Comparison of ENCODE assay signal across 17 mouse cellular contexts in genomic region chr8:78021473-78021872, GRCm38 (mm10).
DNase-seq lines count a peak whose midpoint lies in the region; ATAC-seq lines count a peak whose summit lies in the region.
"Had no signal": no experiment of that assay in that cellular context is flagged by ENCODE, and none has a peak within 500 bp of the region (broad histone marks: within the 10 kb centered on the region; RNA-seq: fewer than 3 reads in every experiment).

No protein-coding gene starts in this region.

- H3K9ac ChIP-seq in heart, embryonic 12.5 days: no peak overlapping the region
- H3K9ac ChIP-seq in lung, embryonic 15.5 days: no peak overlapping the region
- H3K9ac ChIP-seq in heart, embryonic 16.5 days (ENCODE audit: low read length): no peak overlapping the region
- H3K9ac ChIP-seq: limb, embryonic 15.5 days; midbrain, embryonic 12.5 days had no signal

- H3K4me3 ChIP-seq in heart, embryonic 12.5 days: no peak overlapping the region
- H3K4me3 ChIP-seq in lung, embryonic 15.5 days: no peak overlapping the region
- no peak overlapping the region for H3K4me3 ChIP-seq in heart, embryonic 16.5 days (ENCODE audit: low read length)
- H3K4me3 ChIP-seq: limb, embryonic 15.5 days; midbrain, embryonic 12.5 days had no signal

- no peak overlapping the region for H3K4me2 ChIP-seq in heart, embryonic 12.5 days
- H3K4me2 ChIP-seq in lung, embryonic 15.5 days: no peak overlapping the region
- no peak overlapping the region for H3K4me2 ChIP-seq in heart, embryonic 16.5 days (ENCODE audit: low read depth, low read length)
- H3K4me2 ChIP-seq: limb, embryonic 15.5 days; midbrain, embryonic 12.5 days had no signal

- peak overlapping the region; percentile 38; the same call in 1 of the 2 replicates for H3K27ac ChIP-seq in heart, embryonic 12.5 days (ENCODE audit: poor library complexity, severe bottlenecking)
- H3K27ac ChIP-seq in lung, embryonic 15.5 days: peak overlapping the region; percentile 74
- H3K27ac ChIP-seq in heart, embryonic 16.5 days (ENCODE audit: low read length): peak overlapping the region; percentile 79
- H3K27ac ChIP-seq: limb, embryonic 15.5 days; midbrain, embryonic 12.5 days had no signal

- peaks cover 22% of the 10 kb centered on the region for H3K4me1 ChIP-seq in heart, embryonic 12.5 days (replicated peaks)
- H3K4me1 ChIP-seq in lung, embryonic 15.5 days: peaks cover 36% of the 10 kb centered on the region
- H3K4me1 ChIP-seq in heart, embryonic 16.5 days (ENCODE audit: control insufficient read depth, insufficient read depth, low read length): peaks cover 40% of the 10 kb centered on the region

- H3K9me3 ChIP-seq in heart, embryonic 12.5 days (replicated peaks): no peaks in the 10 kb centered on the region
- H3K9me3 ChIP-seq in lung, embryonic 15.5 days: no peaks in the 10 kb centered on the region
- H3K9me3 ChIP-seq in heart, embryonic 16.5 days (replicated peaks; ENCODE audit: control insufficient read depth, low read length): no peaks in the 10 kb centered on the region
- H3K9me3 ChIP-seq: limb, embryonic 15.5 days; midbrain, embryonic 12.5 days had no signal

- H3K36me3 ChIP-seq in heart, embryonic 12.5 days: no peaks in the 10 kb centered on the region
- H3K36me3 ChIP-seq in lung, embryonic 15.5 days: no peaks in the 10 kb centered on the region
- H3K36me3 ChIP-seq in heart, embryonic 16.5 days (ENCODE audit: control insufficient read depth, insufficient read depth): no peaks in the 10 kb centered on the region
- H3K36me3 ChIP-seq: limb, embryonic 15.5 days; midbrain, embryonic 12.5 days had no signal

- intact Hi-C loops in heart, postnatal 14 days (cut with DNase I): no loop called here

- no peaks in the 10 kb centered on the region for H3K27me3 ChIP-seq in heart, embryonic 12.5 days (replicated peaks)
- no peaks in the 10 kb centered on the region for H3K27me3 ChIP-seq in lung, embryonic 15.5 days
- H3K27me3 ChIP-seq in heart, embryonic 16.5 days (ENCODE audit: control insufficient read depth, insufficient read depth, low read length): no peaks in the 10 kb centered on the region
- H3K27me3 ChIP-seq: limb, embryonic 15.5 days; midbrain, embryonic 12.5 days had no signal

- 31% methylated on average over 2 of the region's 2 CpGs for WGBS in heart, embryonic 12.5 days
- 29% methylated on average over 2 of the region's 2 CpGs for WGBS in lung, embryonic 15.5 days
- 34% methylated on average over 2 of the region's 2 CpGs for WGBS in heart, embryonic 16.5 days

- DNase-seq in heart, postnatal 14 days: no peak
- no peak for DNase-seq in lung, postnatal 25 days (ENCODE audit: low spot score)
- DNase-seq in kidney, postnatal 14 days: peak; percentile 35
- no peak for DNase-seq in thymus, adult 18-20 months
- DNase-seq: adrenal gland, adult 8-10 months; cerebellum, adult 9-11 months; embryo, embryonic 11 days; lung, postnatal 14 days; thymus, adult 2 months had no signal

- ATAC-seq in heart, embryonic 12.5 days (ENCODE audit: insufficient number of reproducible peaks, low FRiP score): no peak
- no peak for ATAC-seq in lung, embryonic 15.5 days (ENCODE audit: borderline replicate concordance, extremely low read depth, low FRiP score, low TSS enrichment)
- 0 out of 2 replicates have a peak, but pooled peaks have one; percentile 16 for ATAC-seq in heart, embryonic 16.5 days (replicated peaks; ENCODE audit: extremely low read depth, insufficient read depth, low FRiP score)
- ATAC-seq: CD4-positive, CD25-positive, alpha-beta regulatory T cell, adult 4 months; forebrain, embryonic 16.5 days; hindbrain, embryonic 16.5 days had no signal
